Mouse (Mus musculus) frontal cortex, postnatal 36 days (tissue): ENCODE results near the gene Cnppd1.

ENCODE experiments used
- DNase-seq, 2 experiments: peaks; one replicate each; pipeline ENCODE4 v3.0.0; 2022; ENCODE audit warnings: low spot score in 2 of 2

The Cnppd1 gene

GRCm38 (mm10) chr1:75142301-75143261, at the start of gene Cnppd1, which contains the start of gene Retreg2:
Cnppd1 (minus strand) TSS chr1:75142711.
Retreg2 (plus strand) TSS chr1:75142778.
- peak; percentile 95 to 96 for DNase-seq

GRCm38 (mm10) chr1:75191622-75192402, 49.3 kb upstream of the Cnppd1 start, which contains the start of the genes Ankzf1 and Atg9a:
Ankzf1 (plus strand) TSS chr1:75192151.
Atg9a (minus strand) TSS chr1:75192196.
- peak; percentile 94 to 96 for DNase-seq

- DNase-seq: no peak
Observed at GRCm38 (mm10) chr1:75191258-75191621, 48.7 kb upstream of the Cnppd1 start.

DNA sequence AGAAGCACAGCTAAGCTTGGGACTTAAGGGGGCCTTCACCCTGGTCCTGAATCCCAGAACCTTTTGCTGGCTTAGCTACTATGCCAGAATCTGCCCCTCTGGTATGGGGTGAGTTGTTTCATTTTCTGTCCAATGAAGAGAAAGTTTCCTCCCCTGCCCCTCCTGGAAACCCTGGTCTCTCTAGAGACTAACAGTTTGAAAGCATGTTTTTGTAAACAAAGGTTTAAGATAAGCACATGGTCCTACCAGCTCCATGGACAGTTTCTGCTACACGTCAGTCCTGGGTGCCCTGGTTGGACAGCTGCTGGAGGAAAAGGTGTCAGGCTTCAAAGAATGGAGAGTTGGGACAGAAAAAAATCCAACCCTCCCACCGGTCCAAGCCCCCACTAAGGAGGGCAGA, 48.1 kb upstream of the Cnppd1 start:
- no peak for DNase-seq

GRCm38 (mm10) chr1:75187914-75188483, 45.5 kb upstream of the Cnppd1 start:
- no peak for DNase-seq

GRCm38 (mm10) chr1:75187126-75187525, 44.6 kb upstream of the Cnppd1 start:
- no peak for DNase-seq

GRCm38 (mm10) chr1:75185495-75185894, 43.0 kb upstream of the Cnppd1 start:
- DNase-seq: no peak

DNA sequence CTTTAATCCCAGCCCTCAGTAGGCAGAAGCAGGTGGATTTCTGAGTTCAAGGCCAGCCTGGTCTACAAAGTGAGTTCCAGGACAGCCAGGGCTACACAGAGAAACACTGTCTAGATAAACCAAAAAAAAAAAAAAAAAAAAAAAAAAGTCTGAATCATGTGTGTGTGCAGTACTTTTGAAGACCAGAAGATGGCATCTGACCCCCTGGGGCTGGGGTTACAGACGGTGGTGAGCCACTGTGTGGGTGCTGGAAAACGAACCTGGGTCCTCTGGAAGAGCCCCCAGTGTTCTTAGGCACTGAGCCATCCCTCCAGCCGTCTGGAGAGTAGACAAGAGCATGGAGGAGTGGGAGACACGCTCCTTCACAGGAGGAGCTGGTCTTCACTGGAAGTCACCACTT, 39.6 kb upstream of the Cnppd1 start:
- DNase-seq: no peak

DNA sequence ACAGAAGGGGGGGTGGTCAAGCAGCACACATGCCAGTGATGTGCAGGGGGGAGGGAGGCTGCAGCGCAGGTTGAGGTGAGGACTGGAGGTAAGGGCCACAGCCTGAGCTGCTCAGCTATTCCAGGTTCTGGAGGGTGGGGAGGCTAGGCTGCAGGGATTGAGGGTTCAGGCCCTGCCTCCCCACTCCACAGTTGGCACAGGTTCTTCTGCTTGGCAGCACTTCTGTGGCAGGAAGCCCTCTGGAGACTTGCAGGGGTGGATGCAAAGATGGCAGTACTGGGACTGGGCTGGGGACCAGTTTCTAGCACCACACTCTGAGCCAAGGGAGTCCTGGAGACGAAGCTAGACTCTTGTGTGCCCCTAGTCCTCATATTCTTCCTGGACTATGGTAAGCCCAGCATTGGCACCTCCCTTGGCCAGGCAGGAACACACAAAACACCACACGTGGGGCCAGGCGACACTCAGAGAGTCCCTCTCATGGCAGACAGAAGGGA, 38.9 kb upstream of the Cnppd1 start:
- DNase-seq: no peak

GRCm38 (mm10) chr1:75180741-75181140, 38.2 kb upstream of the Cnppd1 start:
- DNase-seq: no peak

DNA sequence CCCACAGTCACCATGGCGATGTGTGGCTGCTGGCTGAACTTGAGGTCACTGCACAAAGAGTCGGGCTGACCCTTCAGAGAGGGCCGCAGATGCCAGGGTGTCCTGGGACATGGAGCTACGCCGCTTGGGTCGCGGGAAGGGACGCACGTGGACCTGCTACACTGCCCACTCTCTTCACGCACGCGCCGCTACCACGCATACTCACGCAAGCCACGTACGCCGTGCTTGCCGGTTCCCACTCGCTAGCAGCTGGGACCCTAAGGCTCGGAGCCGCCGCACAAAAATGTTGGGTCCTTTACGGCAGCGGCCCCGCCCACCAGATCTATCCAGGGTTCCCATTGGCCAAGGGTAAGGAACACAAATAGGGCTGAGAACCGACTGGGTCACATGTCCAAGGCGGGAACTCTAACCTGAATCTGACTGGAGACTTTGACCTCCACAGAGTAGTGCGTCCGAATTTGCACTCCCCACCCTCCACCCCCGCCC, 37.6 kb upstream of the Cnppd1 start, which contains the start of gene Abcb6:
TSS of gene Abcb6 (minus strand) at position 288 of the 486 bp plus-strand sequence.
- DNase-seq: peak; percentile 91 to 95

GRCm38 (mm10) chr1:75179334-75180104, 37.0 kb upstream of the Cnppd1 start:
- DNase-seq: peak; percentile 24 to 26

- peak; percentile 92 to 93 for DNase-seq
Observed at GRCm38 (mm10) chr1:75168472-75169464, 26.3 kb upstream of the Cnppd1 start, which contains the start of gene Zfand2b. Zfand2b (plus strand) TSS chr1:75168646.

- no peak for DNase-seq
Observed at GRCm38 (mm10) chr1:75168093-75168471, 25.6 kb upstream of the Cnppd1 start.

DNA sequence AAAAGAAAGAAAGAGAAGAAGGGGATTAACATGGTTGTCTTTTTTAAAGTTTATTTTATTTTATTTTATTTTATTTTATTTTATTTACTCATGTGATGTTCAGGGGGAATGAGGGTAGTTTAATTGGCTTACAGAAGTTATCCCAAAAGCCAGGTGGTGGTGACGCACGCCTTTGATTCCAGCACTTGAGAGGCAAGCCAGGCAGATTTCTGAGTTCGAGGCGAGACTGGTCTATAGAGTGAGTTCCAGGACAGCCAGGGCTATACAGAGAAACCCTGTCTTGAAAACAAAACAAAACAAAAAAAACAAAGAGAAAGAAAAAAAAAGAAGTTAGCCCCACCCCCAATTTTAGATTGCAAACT, 17.7 kb upstream of the Cnppd1 start:
- DNase-seq: no peak

GRCm38 (mm10) chr1:75159540-75160255, 17.2 kb upstream of the Cnppd1 start:
- DNase-seq: no peak

DNA sequence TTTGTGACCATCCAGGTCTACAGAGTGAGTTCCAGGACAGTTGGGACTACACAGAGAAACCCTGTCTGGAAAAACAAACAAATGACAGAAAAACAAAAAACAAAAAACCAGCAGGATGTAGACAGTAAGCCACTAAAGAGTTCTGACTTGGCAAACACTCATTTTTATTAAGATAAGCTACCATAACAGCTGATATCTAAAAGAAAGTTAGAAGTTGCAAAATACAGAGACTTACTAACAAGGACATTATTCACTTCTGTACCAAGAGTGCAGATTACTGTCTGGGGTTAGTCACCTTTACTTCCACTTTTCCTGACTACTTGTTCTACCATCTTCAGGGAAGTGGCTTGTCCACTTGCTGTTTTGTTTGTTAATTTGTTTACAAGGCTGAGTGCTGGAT, 16.5 kb upstream of the Cnppd1 start:
- DNase-seq: no peak

DNA sequence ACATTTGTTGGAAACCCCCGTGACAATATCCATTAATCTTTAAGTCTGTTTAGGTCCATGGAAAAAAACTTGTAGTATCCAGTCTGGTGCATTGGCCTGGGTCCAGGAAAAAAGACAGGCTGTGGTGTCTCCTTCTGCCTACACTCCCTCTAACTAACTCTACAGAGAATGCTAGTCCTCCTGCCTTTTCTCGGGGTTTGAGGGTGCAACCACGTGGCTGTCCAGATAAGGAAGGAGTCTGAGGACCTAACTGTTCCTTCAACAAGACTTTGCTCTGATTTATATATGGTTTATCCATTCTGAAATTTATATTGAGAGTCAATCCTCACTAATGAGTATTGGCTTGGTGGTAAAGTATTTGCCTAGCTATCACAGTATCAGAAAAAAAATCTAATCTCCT, 13.3 kb upstream of the Cnppd1 start:
- DNase-seq: no peak

GRCm38 (mm10) chr1:75148727-75149126, 6.2 kb upstream of the Cnppd1 start:
- no peak for DNase-seq
